Mouse (Mus musculus): Measurements from ENCODE around the gene Thpo. TPM values are rescaled to one million over a fixed set of nuclear protein-coding genes. Genes with fewer than 3 reads are reported as not detected.

Gene Thpo
- total RNA-seq, 1 experiment from 2014 or later, result not detected

DNA sequence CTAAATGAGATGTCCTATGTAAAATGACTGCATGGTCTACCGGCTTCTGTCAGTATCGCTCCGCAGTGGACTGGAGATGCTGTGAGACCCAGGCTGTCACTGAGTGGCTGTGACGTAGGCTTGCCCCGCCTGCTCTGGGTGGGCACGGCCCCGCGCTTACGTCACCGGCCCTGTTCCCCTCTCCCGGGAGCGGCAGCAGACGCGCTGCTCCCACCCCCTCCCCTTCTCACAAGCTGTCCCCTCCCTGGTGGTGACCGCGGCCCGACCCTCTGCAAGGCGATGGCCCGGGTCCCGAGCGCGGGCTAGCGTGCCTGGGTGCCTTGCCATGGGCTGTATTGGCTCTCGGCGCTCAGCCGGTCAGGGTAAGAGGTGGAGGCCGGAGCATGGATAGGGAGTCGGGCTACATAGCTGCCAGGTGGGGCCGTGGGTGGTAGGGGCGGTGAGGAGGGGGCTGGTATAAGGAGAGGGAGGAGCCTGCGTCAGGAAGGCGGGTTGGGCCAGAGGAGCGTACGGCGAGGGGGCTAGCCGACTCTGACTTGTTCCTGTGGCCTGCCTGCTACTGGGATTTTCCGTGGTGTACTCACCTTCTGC is 41.1 kb downstream of the Thpo start, which contains the start of gene Fam131a:
TSS of gene Fam131a (plus strand) at position 131 of the 591 bp plus-strand sequence.
- peak; percentile 83 to 90 for ATAC-seq (replicated peaks in 1 of 2; ENCODE audit: insufficient read depth in 1 of 2, low FRiP score in 2 of 2, low TSS enrichment in 1 of 2, low read depth in 1 of 2, poor library complexity in 2 of 2, severe bottlenecking in 2 of 2)

DNA sequence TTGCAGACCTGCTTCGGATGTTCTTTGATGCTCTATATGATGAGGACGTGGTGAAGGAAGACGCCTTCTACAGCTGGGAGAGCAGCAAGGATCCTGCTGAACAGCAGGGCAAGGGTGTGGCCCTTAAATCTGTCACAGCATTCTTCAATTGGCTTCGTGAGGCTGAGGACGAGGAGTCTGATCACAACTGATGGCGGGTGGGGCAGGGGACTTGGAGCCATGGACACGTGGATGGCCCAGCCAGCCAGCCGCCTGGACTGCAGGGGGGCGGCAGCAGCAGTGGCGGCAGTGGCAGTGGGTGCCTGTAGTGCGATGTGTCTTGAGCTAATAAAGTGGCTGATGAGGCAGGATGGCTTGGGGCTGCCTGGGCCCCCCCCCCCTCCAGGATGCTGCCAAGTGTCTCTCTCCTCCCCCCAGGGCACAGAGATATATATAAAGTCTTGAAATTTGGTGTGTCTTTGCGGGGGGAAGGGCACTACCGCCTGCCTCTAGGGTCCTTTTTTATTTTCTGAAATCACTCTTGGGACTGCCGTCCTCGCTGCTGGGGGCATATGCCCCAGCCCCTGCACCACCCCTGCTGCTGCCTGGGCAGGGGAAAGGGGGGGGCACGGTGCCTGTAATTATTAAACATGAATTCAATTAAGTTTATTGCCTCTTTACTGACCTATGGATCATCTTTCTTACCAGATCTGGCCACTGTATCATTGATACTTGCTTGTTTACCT is 41.9 kb downstream of the Thpo start:
- no peak for ATAC-seq (replicated peaks in 1 of 2; ENCODE audit: insufficient read depth in 1 of 2, low FRiP score in 2 of 2, low TSS enrichment in 1 of 2, low read depth in 1 of 2, poor library complexity in 2 of 2, severe bottlenecking in 2 of 2)

DNA sequence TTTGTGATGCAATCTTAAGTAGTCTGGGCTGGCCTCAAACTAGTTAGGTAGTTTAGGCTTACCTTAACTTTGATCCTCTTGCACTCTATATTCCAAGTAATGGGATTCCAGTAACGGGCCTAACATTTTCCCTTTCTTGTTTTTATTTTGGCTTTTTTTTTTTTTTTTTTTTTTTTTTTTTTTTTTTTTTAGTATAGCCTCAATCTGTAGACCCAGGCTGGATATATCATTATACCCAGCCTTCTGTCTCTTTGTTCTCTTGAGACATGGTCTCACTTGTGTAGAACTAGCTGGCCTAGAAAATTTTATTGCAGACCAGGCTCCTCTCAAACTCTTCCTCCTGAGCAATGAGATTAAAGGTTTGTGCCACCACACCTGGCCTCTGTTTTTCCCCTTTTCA is 42.7 kb downstream of the Thpo start:
- ATAC-seq (replicated peaks in 1 of 2; ENCODE audit: insufficient read depth in 1 of 2, low FRiP score in 2 of 2, low TSS enrichment in 1 of 2, low read depth in 1 of 2, poor library complexity in 2 of 2, severe bottlenecking in 2 of 2), result no peak

DNA sequence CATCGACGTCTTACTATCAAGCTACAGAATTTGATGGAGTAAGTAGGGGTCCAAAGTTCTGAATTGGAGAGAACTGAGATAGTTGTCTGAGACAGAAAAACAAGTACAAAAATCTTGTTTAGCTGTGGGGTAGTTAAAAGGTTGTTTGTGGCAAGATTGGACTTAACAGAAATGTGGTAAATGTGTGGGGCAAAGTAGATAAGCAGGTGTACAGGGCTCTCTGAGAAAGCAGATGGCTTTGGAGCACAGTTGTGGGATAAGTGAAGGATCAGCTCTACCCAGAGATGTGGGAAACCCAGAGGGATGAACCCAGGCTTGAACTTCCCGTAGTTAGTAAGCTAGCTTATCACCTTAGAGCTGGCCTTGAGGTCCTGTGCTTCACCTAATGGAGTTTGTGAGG is 43.5 kb downstream of the Thpo start:
- ATAC-seq (replicated peaks in 1 of 2; ENCODE audit: insufficient read depth in 1 of 2, low FRiP score in 2 of 2, low TSS enrichment in 1 of 2, low read depth in 1 of 2, poor library complexity in 2 of 2, severe bottlenecking in 2 of 2), result no peak

DNA sequence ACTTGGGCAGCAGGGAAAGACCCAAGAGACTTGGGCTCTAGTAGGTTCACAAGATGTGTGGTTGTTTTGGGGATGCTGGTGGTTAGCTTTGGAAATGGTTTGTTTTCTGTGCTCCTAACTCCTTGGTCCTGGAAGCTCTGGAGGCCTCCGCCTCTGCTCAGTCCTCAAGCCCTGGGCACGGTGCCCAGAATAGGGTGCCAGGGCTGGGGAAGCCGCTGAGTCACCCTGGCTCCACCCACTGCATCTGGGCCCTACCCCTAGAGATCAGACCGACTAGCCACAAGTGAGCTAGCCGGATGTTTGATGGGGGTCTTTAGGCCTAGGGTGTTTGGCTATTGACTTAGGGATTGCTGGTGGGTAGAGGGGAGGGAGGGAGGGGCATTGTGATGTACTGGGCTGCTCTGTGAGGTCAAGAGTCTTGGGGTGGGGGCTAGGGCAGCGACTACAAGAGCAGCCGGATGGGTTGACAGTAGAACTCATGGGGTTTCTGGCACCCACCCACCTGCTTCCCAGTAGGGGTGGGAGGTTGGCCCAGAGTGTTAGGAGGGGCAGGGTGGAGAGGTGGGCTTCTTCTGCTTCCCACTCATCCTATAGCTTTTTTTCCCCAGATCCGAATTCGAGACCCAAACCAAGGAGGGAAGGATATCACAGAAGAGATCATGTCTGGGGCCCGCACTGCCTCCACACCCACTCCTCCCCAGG is 56.2 kb downstream of the Thpo start:
- peak; percentile 93 to 94 for ATAC-seq (replicated peaks in 1 of 2; ENCODE audit: insufficient read depth in 1 of 2, low FRiP score in 2 of 2, low TSS enrichment in 1 of 2, low read depth in 1 of 2, poor library complexity in 2 of 2, severe bottlenecking in 2 of 2)

DNA sequence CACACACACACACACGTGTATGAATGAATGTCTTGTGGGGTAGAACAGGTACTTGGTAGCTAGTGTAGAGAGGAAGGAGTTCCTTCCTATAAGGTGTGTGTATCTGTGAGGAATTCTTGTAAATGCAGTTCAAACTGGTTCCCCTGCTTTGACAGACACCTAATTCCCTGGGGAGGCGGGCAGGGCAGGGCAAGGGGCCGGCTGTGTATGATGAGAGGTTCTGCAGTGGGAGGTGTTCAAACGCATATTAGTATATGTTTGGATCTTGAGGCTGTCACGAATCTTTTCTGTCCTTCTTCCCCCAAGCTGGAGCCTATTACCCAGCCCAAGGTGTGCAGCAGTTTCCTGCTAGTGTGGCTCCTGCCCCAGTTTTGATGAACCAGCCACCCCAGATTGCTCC is 56.9 kb downstream of the Thpo start:
- ATAC-seq (replicated peaks in 1 of 2; ENCODE audit: insufficient read depth in 1 of 2, low FRiP score in 2 of 2, low TSS enrichment in 1 of 2, low read depth in 1 of 2, poor library complexity in 2 of 2, severe bottlenecking in 2 of 2), result no peak

DNA sequence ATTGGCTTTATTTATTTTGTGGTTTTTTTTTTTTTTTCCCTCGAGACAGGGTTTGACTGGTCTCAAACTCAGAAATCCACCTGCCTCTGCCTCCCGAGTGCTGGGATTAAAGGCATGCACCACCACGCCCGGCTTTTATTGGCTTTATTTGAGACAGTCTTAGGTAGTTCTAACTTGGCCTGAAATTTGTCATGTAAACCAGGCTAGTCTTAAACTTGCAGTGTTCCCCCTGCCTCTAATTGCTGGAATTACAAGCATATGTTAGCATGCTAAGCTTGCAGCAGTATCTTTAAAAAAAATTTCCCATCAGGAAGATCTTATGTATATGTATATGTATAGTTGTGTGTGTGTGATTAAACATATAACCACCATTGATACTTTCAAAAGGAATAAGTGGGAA is 57.6 kb downstream of the Thpo start:
- no peak for ATAC-seq (replicated peaks in 1 of 2; ENCODE audit: insufficient read depth in 1 of 2, low FRiP score in 2 of 2, low TSS enrichment in 1 of 2, low read depth in 1 of 2, poor library complexity in 2 of 2, severe bottlenecking in 2 of 2)

DNA sequence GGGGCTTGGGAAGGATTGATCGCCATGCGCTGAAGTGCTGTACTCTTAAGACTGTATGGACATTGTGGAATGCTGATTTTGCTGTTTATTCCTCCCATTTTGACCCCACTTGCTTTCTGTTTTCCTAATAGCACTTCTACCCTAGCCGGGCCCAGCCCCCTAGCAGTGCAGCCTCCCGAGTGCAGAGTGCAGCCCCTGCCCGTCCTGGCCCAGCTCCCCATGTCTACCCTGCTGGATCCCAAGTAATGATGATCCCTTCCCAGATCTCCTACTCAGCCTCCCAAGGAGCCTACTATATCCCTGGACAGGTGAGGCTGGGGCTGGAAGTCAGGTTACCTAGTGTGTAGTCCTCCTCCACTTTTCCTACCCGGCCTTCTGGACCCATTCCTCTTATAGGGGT is 59.1 kb downstream of the Thpo start:
- ATAC-seq (replicated peaks in 1 of 2; ENCODE audit: insufficient read depth in 1 of 2, low FRiP score in 2 of 2, low TSS enrichment in 1 of 2, low read depth in 1 of 2, poor library complexity in 2 of 2, severe bottlenecking in 2 of 2), result no peak

Other genes starting within 250 kb of the Thpo start
- gene Eif2b5, start 235.7 kb downstream of the Thpo start, total RNA-seq (2017), result 67.2 and 69.9 TPM in 2 replicates
- 3.2 and 4.4 TPM in 2 replicates for gene Dvl3, start 217.5 kb downstream of the Thpo start, total RNA-seq (2017)
- 155 and 177 TPM in 2 replicates for gene Ap2m1, start 199.0 kb downstream of the Thpo start, total RNA-seq (2017)
- 33.3 and 49.2 TPM in 2 replicates for gene Abcf3, start 185.9 kb downstream of the Thpo start, total RNA-seq (2017)
- gene Vwa5b2, start 145.0 kb downstream of the Thpo start, total RNA-seq (2017), result 0.10 TPM in 1 of 2 replicates, not detected in the other
- 7.0 and 9.0 TPM in 2 replicates for gene Eef1akmt4, start 122.9 kb downstream of the Thpo start, total RNA-seq (2017)
- gene Gm49333, start 122.9 kb downstream of the Thpo start, total RNA-seq (2017), result not detected in 2 replicates
- gene Alg3, start 122.8 kb downstream of the Thpo start, total RNA-seq (2017), result 9.8 and 18.9 TPM in 2 replicates
- 0.25 TPM in 1 of 2 replicates, not detected in the other for gene Camk2n2, start 113.2 kb downstream of the Thpo start, total RNA-seq (2017)
- 0.38 and 3.0 TPM in 2 replicates for gene Ece2, start 104.7 kb downstream of the Thpo start, total RNA-seq (2017)
- 136 and 211 TPM in 2 replicates for gene Psmd2, start 82.9 kb downstream of the Thpo start, total RNA-seq (2017)
- 212 and 290 TPM in 2 replicates for gene Eif4g1, start 66.2 kb downstream of the Thpo start, total RNA-seq (2017)
- gene Fam131a, start 41.3 kb downstream of the Thpo start, total RNA-seq (2017), result 0.65 and 1.1 TPM in 2 replicates
- gene Polr2h, start 16.8 kb downstream of the Thpo start, total RNA-seq (2017), result 79.3 and 81.7 TPM in 2 replicates
- gene Clcn2, start 16.8 kb downstream of the Thpo start, total RNA-seq (2017), result 2.8 and 4.2 TPM in 2 replicates
- gene Chrd, start 1.4 kb downstream of the Thpo start, total RNA-seq (2017), result not detected in 2 replicates